11 mouse cellular contexts compared by ENCODE assay signal in the genomic region with DNA sequence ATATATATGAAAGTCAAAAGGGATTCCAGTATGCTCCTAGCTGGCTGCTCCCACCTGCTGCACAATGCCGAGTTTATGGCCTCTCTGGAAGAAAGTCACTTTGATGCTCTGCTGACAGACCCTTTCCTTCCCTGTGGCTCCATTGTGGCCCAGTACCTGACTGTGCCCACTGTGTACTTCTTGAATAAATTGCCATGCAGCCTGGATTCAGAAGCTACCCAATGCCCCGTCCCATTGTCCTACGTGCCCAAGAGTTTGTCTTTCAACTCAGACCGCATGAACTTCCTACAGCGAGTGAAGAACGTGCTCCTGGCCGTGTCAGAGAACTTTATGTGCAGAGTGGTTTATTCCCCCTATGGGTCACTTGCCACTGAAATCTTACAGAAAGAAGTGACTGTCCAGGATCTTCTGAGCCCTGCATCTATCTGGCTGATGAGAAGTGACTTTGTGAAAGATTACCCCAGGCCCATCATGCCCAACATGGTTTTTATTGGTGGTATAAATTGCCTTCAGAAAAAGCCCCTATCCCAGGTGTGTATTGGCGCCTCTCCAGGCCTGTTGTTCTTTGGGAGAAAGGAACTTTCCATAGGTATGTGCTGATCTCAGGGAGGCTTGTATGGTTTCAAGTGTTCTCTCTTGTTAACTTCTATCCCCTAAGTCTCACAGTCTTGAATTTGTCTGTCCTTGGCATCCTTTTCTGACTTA. TPM values are rescaled to one million over a fixed set of nuclear protein-coding genes. Genes with fewer than 3 reads are reported as not detected.
DNase-seq lines count a peak whose midpoint lies in the region; ATAC-seq lines count a peak whose summit lies in the region.
"Had no signal": no experiment of that assay in that cellular context is flagged by ENCODE, and none has a peak within 500 bp of the region (broad histone marks: within the 10 kb centered on the region; RNA-seq: fewer than 3 reads in every experiment).

No protein-coding gene starts in this region.

- no peak overlapping the region for H3K27ac ChIP-seq in liver, embryonic 11.5 days (ENCODE audit: low read depth, low read length)
- H3K27ac ChIP-seq in embryonic facial prominence, embryonic 14.5 days (replicated peaks; ENCODE audit: low read depth, low read length), result no peak overlapping the region
- no peak overlapping the region for H3K27ac ChIP-seq in hindbrain, embryonic 14.5 days

- 60% methylated on average over 8 of the region's 8 CpGs for WGBS in liver, embryonic 11.5 days
- WGBS in embryonic facial prominence, embryonic 14.5 days, result 61% methylated on average over 8 of the region's 8 CpGs
- 62% methylated on average over 8 of the region's 8 CpGs for WGBS in hindbrain, embryonic 14.5 days

- no peak overlapping the region for H3K4me2 ChIP-seq in liver, embryonic 11.5 days
- no peak overlapping the region for H3K4me2 ChIP-seq in embryonic facial prominence, embryonic 14.5 days (ENCODE audit: low read depth, low read length)
- H3K4me2 ChIP-seq in hindbrain, embryonic 14.5 days (replicated peaks), result no peak overlapping the region

- intact Hi-C loops in left cerebral cortex, postnatal 36 days (cut with DNase I), result no loop called here

- H3K4me1 ChIP-seq in liver, embryonic 11.5 days (replicated peaks; ENCODE audit: control insufficient read depth, insufficient read depth, low read length), result peaks cover 2% of the 10 kb centered on the region; the same call in 1 of the 2 replicates
- no peaks in the 10 kb centered on the region for H3K4me1 ChIP-seq in embryonic facial prominence, embryonic 14.5 days (ENCODE audit: control insufficient read depth, insufficient read depth, low read length)
- no peaks in the 10 kb centered on the region for H3K4me1 ChIP-seq in hindbrain, embryonic 14.5 days (replicated peaks; ENCODE audit: control insufficient read depth, insufficient read depth, low read length)
- H3K4me1 ChIP-seq: megakaryocyte, embryonic 14.5 days had no signal

- peaks cover 57% of the 10 kb centered on the region for H3K9me3 ChIP-seq in liver, embryonic 11.5 days (ENCODE audit: control insufficient read depth, low read length)
- peaks cover 50% of the 10 kb centered on the region for H3K9me3 ChIP-seq in embryonic facial prominence, embryonic 14.5 days (ENCODE audit: control insufficient read depth, low read length)
- peaks cover 53% of the 10 kb centered on the region for H3K9me3 ChIP-seq in hindbrain, embryonic 14.5 days (ENCODE audit: control insufficient read depth, low read length)

- no peaks in the 10 kb centered on the region for H3K27me3 ChIP-seq in liver, embryonic 11.5 days (replicated peaks; ENCODE audit: control insufficient read depth, insufficient read depth, low read length)
- H3K27me3 ChIP-seq in embryonic facial prominence, embryonic 14.5 days (replicated peaks; ENCODE audit: control insufficient read depth, insufficient read depth, low read length), result no peaks in the 10 kb centered on the region
- H3K27me3 ChIP-seq in hindbrain, embryonic 14.5 days (ENCODE audit: control insufficient read depth, insufficient read depth, low read length), result no peaks in the 10 kb centered on the region
- H3K27me3 ChIP-seq: megakaryocyte, embryonic 14.5 days had no signal

- H3K9ac ChIP-seq in liver, embryonic 11.5 days (ENCODE audit: low read depth, low read length), result no peak overlapping the region
- no peak overlapping the region for H3K9ac ChIP-seq in embryonic facial prominence, embryonic 14.5 days (ENCODE audit: low read depth, low read length)
- no peak overlapping the region for H3K9ac ChIP-seq in hindbrain, embryonic 14.5 days

- peak; percentile 34 for DNase-seq in liver, embryonic 11.5 days (ENCODE audit: low spot score)
- no peak for DNase-seq in liver
- DNase-seq in embryonic facial prominence, embryonic 14.5 days (ENCODE audit: low spot score), result peak; percentile 13
- DNase-seq in hindbrain, embryonic 14.5 days (ENCODE audit: low spot score), result peak; percentile 23
- DNase-seq in spleen, adult 18-20 months, result no peak
- no peak for DNase-seq in left cerebral cortex, postnatal 36 days (ENCODE audit: low spot score in 2 of 2)
- DNase-seq in frontal cortex, adult 2 months (ENCODE audit: extremely low spot score in 1 of 2, low spot score in 1 of 2), result no peak
- DNase-seq: thymus, postnatal 25 days had no signal

- no peaks in the 10 kb centered on the region for H3K36me3 ChIP-seq in liver, embryonic 11.5 days (ENCODE audit: control insufficient read depth, insufficient read depth, low read length)
- no peaks in the 10 kb centered on the region for H3K36me3 ChIP-seq in embryonic facial prominence, embryonic 14.5 days (ENCODE audit: control insufficient read depth, insufficient read depth, low read length)
- no peaks in the 10 kb centered on the region for H3K36me3 ChIP-seq in hindbrain, embryonic 14.5 days (replicated peaks; ENCODE audit: control insufficient read depth, insufficient read depth)

- no peak overlapping the region for H3K4me3 ChIP-seq in liver, embryonic 11.5 days (ENCODE audit: low read depth, low read length)
- no peak overlapping the region for H3K4me3 ChIP-seq in embryonic facial prominence, embryonic 14.5 days (ENCODE audit: low read depth, low read length)
- H3K4me3 ChIP-seq in hindbrain, embryonic 14.5 days (replicated peaks; ENCODE audit: low read length), result no peak overlapping the region

- peak; percentile 6; the same call in 1 of the 2 replicates for ATAC-seq in liver, embryonic 11.5 days (replicated peaks; ENCODE audit: low FRiP score)
- ATAC-seq in embryonic facial prominence, embryonic 14.5 days (ENCODE audit: low read depth), result no peak
- ATAC-seq in hindbrain, embryonic 14.5 days (ENCODE audit: low FRiP score), result peak; percentile 22; the same call in 1 of the 2 replicates
- ATAC-seq in neutrophil, adult 5-6 weeks (ENCODE audit: extremely low read depth, insufficient number of reproducible peaks, low FRiP score, poor library complexity, severe bottlenecking), result 0 out of 2 replicates have a peak, but pooled peaks have one; percentile 11

RNA-seq across cellular contexts. Expression of gene Ugt1a1, which starts 0.7 kb away (rescaled TPM):
- polyA plus RNA-seq in liver, embryonic 11.5 days (2014; fragmentation: Nextera tagmentation; extraction: Ambion mirVana), result 0.14 TPM in 1 of 2 replicates, not detected in the other
- 0.93 and 1.6 TPM in 2 replicates for polyA plus RNA-seq in embryonic facial prominence, embryonic 14.5 days (2014; fragmentation: Nextera tagmentation; extraction: Ambion mirVana)
- polyA plus RNA-seq in hindbrain, embryonic 14.5 days (2014; fragmentation: Nextera tagmentation; extraction: Ambion mirVana), result not detected in 2 replicates
- total RNA-seq in neutrophil, adult 5-6 weeks (2017), result 1.1 and 3.5 TPM in 2 replicates
- under 1 TPM in 1 of 2 experiments, not detected in 1; 0.18 TPM for total RNA-seq in left cerebral cortex, postnatal 36 days (2021)
- 0.06 TPM in 2 replicates for polyA plus RNA-seq in frontal cortex, adult 2 months (2012; rRNA removed)
- total RNA-seq: gastrocnemius, postnatal 36 days had no signal

RNA-seq across cellular contexts. Expression of gene Dnajb3, which starts 6.9 kb away (rescaled TPM):
- 7.9 and 10.4 TPM in 2 replicates for polyA plus RNA-seq in liver, embryonic 11.5 days (2014; fragmentation: Nextera tagmentation; extraction: Ambion mirVana)
- polyA plus RNA-seq in embryonic facial prominence, embryonic 14.5 days (2014; fragmentation: Nextera tagmentation; extraction: Ambion mirVana), result 8.7 and 11.9 TPM in 2 replicates
- polyA plus RNA-seq in hindbrain, embryonic 14.5 days (2014; fragmentation: Nextera tagmentation; extraction: Ambion mirVana), result 11.9 and 16.5 TPM in 2 replicates
- total RNA-seq in neutrophil, adult 5-6 weeks (2017), result not detected in 2 replicates
- total RNA-seq in left cerebral cortex, postnatal 36 days (2021), result 1 to 10 TPM; 2.2 to 2.5 TPM
- polyA plus RNA-seq in frontal cortex, adult 2 months (2012; rRNA removed), result 1.9 and 2.6 TPM in 2 replicates
- total RNA-seq: gastrocnemius, postnatal 36 days had no signal

RNA-seq across cellular contexts. Expression of gene Ugt1a2, which starts 12.1 kb away (rescaled TPM):
- polyA plus RNA-seq in liver, embryonic 11.5 days (2014; fragmentation: Nextera tagmentation; extraction: Ambion mirVana), result not detected in 2 replicates
- 0.22 TPM in 1 of 2 replicates, not detected in the other for polyA plus RNA-seq in embryonic facial prominence, embryonic 14.5 days (2014; fragmentation: Nextera tagmentation; extraction: Ambion mirVana)
- polyA plus RNA-seq in hindbrain, embryonic 14.5 days (2014; fragmentation: Nextera tagmentation; extraction: Ambion mirVana), result not detected in 2 replicates
- total RNA-seq in neutrophil, adult 5-6 weeks (2017), result 1.0 and 1.1 TPM in 2 replicates
- total RNA-seq in left cerebral cortex, postnatal 36 days (2021), result not detected
- polyA plus RNA-seq in frontal cortex, adult 2 months (2012; rRNA removed), result not detected in 2 replicates
- total RNA-seq: gastrocnemius, postnatal 36 days had no signal

RNA-seq across cellular contexts. Expression of gene Mroh2a, which starts 14.3 kb away (rescaled TPM):
- 1.3 and 1.5 TPM in 2 replicates for polyA plus RNA-seq in liver, embryonic 11.5 days (2014; fragmentation: Nextera tagmentation; extraction: Ambion mirVana)
- 1.7 and 2.2 TPM in 2 replicates for polyA plus RNA-seq in embryonic facial prominence, embryonic 14.5 days (2014; fragmentation: Nextera tagmentation; extraction: Ambion mirVana)
- 1.1 and 2.0 TPM in 2 replicates for polyA plus RNA-seq in hindbrain, embryonic 14.5 days (2014; fragmentation: Nextera tagmentation; extraction: Ambion mirVana)
- total RNA-seq in neutrophil, adult 5-6 weeks (2017), result 0.35 and 0.49 TPM in 2 replicates
- total RNA-seq in left cerebral cortex, postnatal 36 days (2021), result under 1 TPM in 1 of 2 experiments, not detected in 1; 0.07 TPM
- polyA plus RNA-seq in frontal cortex, adult 2 months (2012; rRNA removed), result 0.02 and 0.19 TPM in 2 replicates
- total RNA-seq: gastrocnemius, postnatal 36 days had no signal

RNA-seq across cellular contexts. Expression of gene Ugt1a5, which starts 46.7 kb away (rescaled TPM):
- not detected in 2 replicates for polyA plus RNA-seq in liver, embryonic 11.5 days (2014; fragmentation: Nextera tagmentation; extraction: Ambion mirVana)
- not detected in 2 replicates for polyA plus RNA-seq in embryonic facial prominence, embryonic 14.5 days (2014; fragmentation: Nextera tagmentation; extraction: Ambion mirVana)
- not detected in 2 replicates for polyA plus RNA-seq in hindbrain, embryonic 14.5 days (2014; fragmentation: Nextera tagmentation; extraction: Ambion mirVana)
- 2.8 TPM in 2 replicates for total RNA-seq in neutrophil, adult 5-6 weeks (2017)
- not detected for total RNA-seq in left cerebral cortex, postnatal 36 days (2021)
- polyA plus RNA-seq in frontal cortex, adult 2 months (2012; rRNA removed), result not detected in 2 replicates

Comparison
In these comparisons a context has a peak if more than half of its experiments do, and no peak if none do; other contexts are left out.
1. DNase-seq: peak in liver, embryonic 11.5 days (single experiment), embryonic facial prominence, embryonic 14.5 days (single experiment) and hindbrain, embryonic 14.5 days (single experiment); none in liver (single experiment), spleen, adult 18-20 months (0 of 2), left cerebral cortex, postnatal 36 days (0 of 2) and frontal cortex, adult 2 months (0 of 2).